Mouse (Mus musculus): ENCODE data around the gene Scgb2b2. TPM values are rescaled to one million over a fixed set of nuclear protein-coding genes. Genes with fewer than 3 reads are reported as not detected.

Scgb2b2 gene
- not detected in 2 replicates for polyA plus RNA-seq (2015; fragmentation: Nextera tagmentation; extraction: Ambion mirVana)

GRCm38 (mm10) chr7:31290208-31290607 lies at the start of gene Scgb2b2:
Scgb2b2 (plus strand) TSS chr7:31290508.
- H3K4me2 ChIP-seq (ENCODE audit: low read depth, low read length) = no peak within 1 kb of the TSS
- no peaks in the 10 kb centered on the region for H3K27me3 ChIP-seq (ENCODE audit: control insufficient read depth, insufficient read depth, low read depth, low read length)
- H3K9me3 ChIP-seq (replicated peaks; ENCODE audit: control insufficient read depth, low read length) = no peaks in the 10 kb centered on the region; the same call in 1 of the 2 replicates
- WGBS (ENCODE audit: insufficient replicate concordance) = 55% methylated on average over 5 of the region's 5 CpGs
- no peaks in the 10 kb centered on the region for H3K36me3 ChIP-seq (ENCODE audit: control insufficient read depth, insufficient read depth)
- no peak for ATAC-seq (ENCODE audit: low read depth)
- no peak within 1 kb of the TSS for H3K9ac ChIP-seq (ENCODE audit: low read depth, low read length)
- no peak within 1 kb of the TSS for H3K27ac ChIP-seq (ENCODE audit: low read length)
- H3K4me1 ChIP-seq (ENCODE audit: control insufficient read depth, low read depth, low read length) = no peaks in the 10 kb centered on the region
- no peak within 1 kb of the TSS for H3K4me3 ChIP-seq (ENCODE audit: low read depth, low read length)

GRCm38 (mm10) chr7:31291721-31292120 lies 1.4 kb downstream of the Scgb2b2 start, which contains the start of gene Scgb1b2:
Scgb1b2 (minus strand) TSS chr7:31291821.
- H3K27ac ChIP-seq (ENCODE audit: low read length) = no peak within 1 kb of the TSS
- 49% methylated on average over 3 of the region's 3 CpGs for WGBS (ENCODE audit: insufficient replicate concordance)
- ATAC-seq (ENCODE audit: low read depth) = no peak
- H3K9ac ChIP-seq (ENCODE audit: low read depth, low read length) = no peak within 1 kb of the TSS
- no peaks in the 10 kb centered on the region for H3K36me3 ChIP-seq (ENCODE audit: control insufficient read depth, insufficient read depth)
- H3K4me2 ChIP-seq (ENCODE audit: low read depth, low read length) = no peak within 1 kb of the TSS
- no peaks in the 10 kb centered on the region for H3K27me3 ChIP-seq (ENCODE audit: control insufficient read depth, insufficient read depth, low read depth, low read length)
- no peak within 1 kb of the TSS for H3K4me3 ChIP-seq (ENCODE audit: low read depth, low read length)
- H3K9me3 ChIP-seq (replicated peaks; ENCODE audit: control insufficient read depth, low read length) = no peaks in the 10 kb centered on the region; the same call in 1 of the 2 replicates
- H3K4me1 ChIP-seq (ENCODE audit: control insufficient read depth, low read depth, low read length) = no peaks in the 10 kb centered on the region

Other genes with a start within 250 kb of the Scgb2b2 start
- gene Fxyd5, start 248.0 kb upstream of the Scgb2b2 start, polyA plus RNA-seq (2015; fragmentation: Nextera tagmentation; extraction: Ambion mirVana) = 19.9 and 22.4 TPM in 2 replicates
- 0.15 and 0.65 TPM in 2 replicates for gene Fxyd7, start 239.0 kb upstream of the Scgb2b2 start, polyA plus RNA-seq (2015; fragmentation: Nextera tagmentation; extraction: Ambion mirVana)
- gene Fxyd1, start 233.3 kb upstream of the Scgb2b2 start, polyA plus RNA-seq (2015; fragmentation: Nextera tagmentation; extraction: Ambion mirVana) = 120 and 130 TPM in 2 replicates
- gene Lgi4, start 231.2 kb upstream of the Scgb2b2 start, polyA plus RNA-seq (2015; fragmentation: Nextera tagmentation; extraction: Ambion mirVana) = 0.02 and 0.12 TPM in 2 replicates
- 0.51 and 1.1 TPM in 2 replicates for gene Fxyd3, start 213.8 kb upstream of the Scgb2b2 start, polyA plus RNA-seq (2015; fragmentation: Nextera tagmentation; extraction: Ambion mirVana)
- 129 and 145 TPM in 2 replicates for gene Hpn, start 175.2 kb upstream of the Scgb2b2 start, polyA plus RNA-seq (2015; fragmentation: Nextera tagmentation; extraction: Ambion mirVana)
- gene Scn1b, start 163.5 kb upstream of the Scgb2b2 start, polyA plus RNA-seq (2015; fragmentation: Nextera tagmentation; extraction: Ambion mirVana) = 0.75 and 0.76 TPM in 2 replicates
- 10.2 and 11.6 TPM in 2 replicates for gene Gramd1a, start 134.6 kb upstream of the Scgb2b2 start, polyA plus RNA-seq (2015; fragmentation: Nextera tagmentation; extraction: Ambion mirVana)
- gene Scgb1b2, start 1.3 kb downstream of the Scgb2b2 start, polyA plus RNA-seq (2015; fragmentation: Nextera tagmentation; extraction: Ambion mirVana) = not detected in 2 replicates
- not detected in 2 replicates for gene Scgb2b3, start 71.6 kb downstream of the Scgb2b2 start, polyA plus RNA-seq (2015; fragmentation: Nextera tagmentation; extraction: Ambion mirVana)
- not detected in 2 replicates for gene Scgb1b3, start 85.1 kb downstream of the Scgb2b2 start, polyA plus RNA-seq (2015; fragmentation: Nextera tagmentation; extraction: Ambion mirVana)

Data from liver, embryonic 16.5 days (tissue).